Mouse (Mus musculus) mature B cell (primary cell): Measurements from ENCODE around the gene Cox14.
"Not testable (repeated sequence)": the region's sequence is repeated elsewhere in the genome, so short reads cannot be mapped to it uniquely, and the experiment has no call there.

ENCODE experiments used
- in situ Hi-C: fragments of 300-500 bp; cut with MboI; formaldehyde crosslinking; loops from 2 replicates; pipeline ENCODE4 v1.14.3; 2019

Gene Cox14

DNA sequence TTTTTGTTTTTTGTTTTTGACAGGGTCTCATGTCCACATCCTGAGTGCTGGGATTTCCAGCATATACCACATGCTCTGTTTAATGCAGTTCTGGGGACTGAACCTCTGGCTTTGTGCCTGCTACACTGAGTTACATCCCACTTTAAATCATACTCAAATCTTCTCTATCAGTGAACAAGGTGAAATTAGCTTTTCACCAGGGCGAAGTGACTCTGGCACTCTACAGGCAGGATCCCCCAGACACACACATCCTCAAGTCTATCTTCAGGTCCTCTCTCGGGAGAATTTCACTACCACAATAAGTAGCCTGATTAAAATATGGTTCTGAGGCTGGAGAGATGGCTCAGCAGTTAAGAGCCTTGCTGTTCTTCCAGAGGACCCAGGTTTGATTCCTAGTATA lies 1.1 kb downstream of the Cox14 start:
- in situ Hi-C loops = no loop called here

DNA sequence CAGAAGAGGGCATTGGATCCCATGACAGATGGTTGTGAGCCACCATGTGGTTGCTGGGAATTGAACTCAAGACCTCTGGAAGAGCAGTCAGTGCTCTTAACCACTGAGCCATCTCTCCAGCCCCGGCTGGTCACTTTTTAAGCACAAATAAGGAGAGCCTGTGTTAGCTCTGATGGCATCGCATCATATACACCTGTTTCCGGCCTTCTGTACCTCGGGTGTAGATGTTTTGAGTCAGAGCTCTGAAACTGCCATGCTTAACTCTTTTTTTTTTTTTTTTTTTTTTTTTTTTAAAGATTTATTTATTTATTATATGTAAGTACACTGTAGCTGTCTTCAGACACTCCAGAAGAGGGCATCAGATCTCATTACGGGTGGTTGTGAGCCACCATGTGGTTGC lies 1.6 kb downstream of the Cox14 start:
- in situ Hi-C loops = not testable (repeated sequence)

DNA sequence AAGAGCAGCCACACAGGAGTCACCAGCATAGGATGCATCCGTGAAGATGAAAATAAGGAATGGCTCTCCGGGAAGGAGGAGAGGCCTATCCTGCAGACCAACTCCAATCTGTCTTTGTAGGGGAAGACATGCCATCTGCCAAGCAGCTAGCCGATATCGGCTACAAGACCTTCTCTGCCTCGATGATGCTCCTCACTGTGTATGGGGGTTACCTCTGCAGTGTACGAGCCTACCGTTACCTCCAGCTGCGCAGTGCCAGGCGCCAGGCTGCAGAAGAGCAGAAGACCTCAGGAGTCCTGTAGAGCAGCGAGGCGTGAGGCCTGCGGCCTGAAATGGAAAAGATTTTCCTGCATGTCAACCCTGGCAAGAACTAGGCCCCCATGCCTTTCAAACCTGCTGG lies 2.1 kb downstream of the Cox14 start:
- in situ Hi-C loops = no loop called here

DNA sequence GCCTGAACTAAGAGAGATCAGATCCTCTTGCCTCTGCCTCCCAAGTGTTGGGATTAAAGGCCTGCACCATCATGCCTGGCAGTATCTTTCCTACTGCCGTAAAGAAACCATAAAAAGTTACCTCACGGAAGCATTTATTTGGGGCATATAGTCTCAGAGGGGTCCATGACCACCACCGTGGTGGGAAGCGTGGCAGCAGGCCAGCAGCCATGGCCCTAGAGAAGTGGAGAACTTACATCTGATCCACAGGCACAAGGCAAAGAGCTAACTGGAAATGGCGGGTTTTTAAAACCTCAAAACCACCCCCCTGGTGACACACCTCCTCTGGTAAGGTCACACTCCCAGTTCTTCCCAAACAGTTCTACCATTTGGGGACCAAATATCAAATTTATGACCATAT lies 2.8 kb downstream of the Cox14 start:
- in situ Hi-C loops = no loop called here

DNA sequence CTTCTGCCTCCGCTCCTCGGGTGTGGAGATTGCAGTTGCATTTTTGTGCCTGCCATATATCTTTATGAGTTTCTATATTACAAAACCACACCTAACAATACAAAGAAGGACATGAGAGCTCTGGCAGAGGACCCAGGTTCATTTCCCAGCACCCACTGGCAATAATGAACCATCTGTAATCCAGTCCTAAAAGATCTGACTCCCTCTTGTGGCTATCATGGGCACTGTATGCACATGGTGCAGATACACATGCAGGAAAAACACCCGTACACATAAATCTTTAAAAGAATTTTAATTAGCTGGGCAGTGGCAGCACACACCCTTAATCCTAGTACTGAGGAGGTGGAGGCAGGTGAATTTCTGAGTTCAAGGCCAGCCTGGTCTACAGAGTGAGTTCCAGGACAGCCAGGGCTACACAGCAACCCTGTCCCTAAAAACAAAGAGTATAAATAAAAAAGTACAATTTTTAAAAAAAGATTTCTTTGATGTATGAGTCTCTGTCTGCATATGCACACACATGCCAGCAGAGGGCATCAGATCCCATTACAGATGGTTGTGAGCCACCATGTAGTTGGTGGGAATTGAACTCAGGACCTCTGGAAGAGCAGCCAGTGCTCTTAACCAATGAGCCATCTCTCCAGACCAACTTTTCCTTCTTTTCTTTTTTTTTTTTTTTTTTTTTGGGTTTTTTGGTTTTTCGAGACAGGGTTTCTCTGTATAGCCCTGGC lies 3.8 kb downstream of the Cox14 start:
- in situ Hi-C loops = no loop called here

DNA sequence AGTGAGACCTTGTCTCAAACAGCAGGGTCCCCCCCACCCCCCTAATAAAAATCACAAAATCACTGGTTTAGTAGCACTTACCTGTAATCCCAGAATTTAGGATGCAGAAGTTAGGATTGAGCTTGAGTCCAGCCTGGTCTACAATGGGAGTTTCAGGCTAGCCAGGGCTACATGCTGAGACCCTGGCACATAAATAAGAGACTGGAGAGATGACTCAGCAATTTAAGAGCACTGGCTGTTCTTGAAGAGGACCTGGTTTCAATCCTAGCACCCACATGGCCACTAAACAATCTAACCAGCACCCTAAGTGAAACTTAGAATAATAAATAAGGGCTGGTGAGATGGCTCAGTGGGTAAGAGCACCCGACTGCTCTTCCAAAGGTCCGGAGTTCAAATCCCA lies 5.7 kb downstream of the Cox14 start:
- in situ Hi-C loops = no loop called here

DNA sequence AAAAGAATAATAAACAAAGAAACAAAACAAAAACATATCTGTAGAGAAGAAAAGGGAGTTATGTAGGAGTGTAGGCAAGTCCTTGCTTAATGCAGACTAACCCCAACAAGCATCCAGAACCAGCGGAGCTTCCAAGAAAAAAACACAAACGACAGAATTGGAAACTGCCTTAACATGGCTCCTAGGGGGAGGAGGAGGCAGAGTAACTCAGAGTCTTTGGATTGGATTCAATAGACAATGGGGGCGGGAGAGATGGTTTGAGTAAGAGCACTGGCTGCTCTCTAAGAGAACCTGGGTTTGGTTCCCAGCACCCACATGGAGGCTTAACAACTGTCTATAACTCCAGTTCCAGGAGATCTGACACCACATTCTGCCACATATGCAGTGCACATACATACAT lies 6.3 kb downstream of the Cox14 start:
- in situ Hi-C loops = no loop called here

DNA sequence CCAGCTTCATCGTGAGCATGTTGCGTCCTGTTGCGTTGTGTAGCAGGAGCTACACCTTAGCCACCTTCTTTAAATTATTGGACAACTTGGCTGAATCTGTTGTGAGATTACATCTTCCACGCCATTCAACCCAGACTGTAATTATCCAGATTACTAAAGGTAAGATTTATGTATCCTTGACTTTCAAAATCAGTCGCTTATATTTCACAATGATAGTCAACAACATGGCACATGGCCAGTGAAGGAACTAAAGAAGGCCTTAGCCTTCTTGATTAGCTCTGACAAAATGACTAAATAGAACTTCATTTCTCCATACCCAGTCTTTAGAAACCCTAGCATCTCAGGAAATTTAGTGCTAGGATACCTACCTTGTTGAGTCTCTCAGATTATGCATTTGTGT lies 7.8 kb downstream of the Cox14 start:
- in situ Hi-C loops = no loop called here

DNA sequence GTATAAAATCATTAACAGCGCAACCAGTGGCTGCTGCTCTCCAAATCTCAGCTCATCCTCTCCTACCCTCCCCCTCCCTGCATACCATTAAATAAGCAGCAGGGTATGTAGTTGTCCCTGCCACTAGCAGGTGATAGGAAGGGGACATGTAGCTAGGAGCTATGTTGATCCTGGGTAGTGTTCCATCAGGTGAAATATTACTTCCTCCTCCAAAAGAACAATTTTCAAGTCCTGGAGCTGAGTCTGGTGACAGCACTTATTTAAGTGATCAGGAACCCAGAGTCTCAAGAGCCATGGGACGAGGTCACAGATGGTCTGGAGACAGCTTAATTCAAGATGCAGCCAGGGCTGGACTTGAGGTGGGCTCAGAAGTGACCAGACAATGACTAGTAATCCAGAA lies 10.2 kb downstream of the Cox14 start:
- in situ Hi-C loops = no loop called here

DNA sequence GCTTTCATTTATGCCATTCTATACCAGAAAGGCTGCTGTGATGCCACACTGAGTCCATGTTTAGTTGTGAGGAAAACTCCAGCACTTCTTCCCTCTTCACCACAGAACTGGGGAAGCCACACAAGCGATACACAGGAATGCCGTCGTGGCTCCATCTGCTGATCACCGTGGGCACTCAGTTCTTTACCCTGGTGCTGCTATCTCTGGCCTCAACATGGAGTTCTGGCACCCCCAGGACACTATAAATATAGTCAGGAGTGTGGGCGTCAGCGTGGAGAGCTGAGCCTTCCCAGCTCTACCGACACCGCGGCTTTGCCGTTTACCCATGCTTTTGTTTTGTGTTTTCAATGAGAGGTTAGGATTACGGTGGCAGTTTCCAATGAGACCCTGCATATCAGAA lies 11.3 kb downstream of the Cox14 start:
- in situ Hi-C loops = no loop called here

DNA sequence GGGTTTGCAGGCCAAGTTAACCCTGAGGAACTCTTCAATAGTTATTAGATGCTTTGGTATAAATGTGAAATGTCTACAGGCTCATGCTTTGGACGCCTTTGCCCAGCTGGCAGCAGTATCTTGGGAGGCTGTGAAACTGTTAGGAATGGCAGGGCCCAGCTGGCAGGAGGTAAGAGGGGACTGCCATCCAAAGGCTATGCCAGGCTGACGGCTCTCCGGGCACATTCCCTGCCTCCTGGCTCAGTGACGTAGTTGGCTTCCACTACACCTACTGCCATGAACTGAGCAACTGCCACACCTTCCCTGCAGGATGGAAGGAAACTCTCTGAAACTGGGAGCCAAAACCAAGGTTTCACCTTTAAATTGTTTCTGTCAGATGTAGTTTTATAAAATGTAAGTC lies 14.8 kb downstream of the Cox14 start:
- in situ Hi-C loops = no loop called here

DNA sequence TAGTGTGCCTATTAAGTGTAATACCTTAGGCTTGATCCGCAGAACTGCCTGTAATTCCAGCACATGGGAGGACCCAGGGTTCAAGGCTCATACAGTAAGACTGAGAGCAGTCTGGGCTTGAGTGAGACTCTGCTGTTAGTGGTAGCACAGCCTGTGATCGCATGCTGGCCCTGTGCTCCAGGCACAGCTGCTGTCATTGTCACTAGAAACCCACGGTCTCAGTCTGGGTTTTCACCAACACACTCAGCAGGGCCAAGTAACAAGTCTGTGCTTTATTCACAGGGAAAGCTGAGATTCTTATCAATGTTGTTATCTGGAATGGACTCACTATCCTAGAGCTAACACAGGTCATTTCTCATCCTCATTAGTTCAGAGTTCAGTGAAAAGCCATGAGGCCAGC lies 28.8 kb downstream of the Cox14 start:
- in situ Hi-C loops = no loop called here

DNA sequence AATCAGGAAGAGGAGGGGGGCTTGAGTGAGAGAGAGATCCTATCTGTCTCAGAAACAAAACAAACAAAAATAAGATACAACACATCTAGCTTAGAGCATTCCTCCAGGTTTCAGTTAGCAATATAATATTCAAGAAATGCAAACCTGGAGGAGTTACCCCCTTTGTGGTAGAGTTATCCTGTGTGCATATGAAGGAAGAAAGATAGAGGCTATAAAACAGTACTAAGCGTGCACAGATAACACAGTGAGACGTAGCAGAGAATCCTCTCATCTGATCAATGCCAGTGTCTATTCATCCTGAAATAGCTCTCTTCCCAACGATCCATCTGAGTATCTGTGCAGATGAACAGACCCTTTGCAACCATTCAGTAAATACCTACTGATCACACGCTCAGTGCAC lies 42.0 kb downstream of the Cox14 start:
- in situ Hi-C loops = no loop called here

DNA sequence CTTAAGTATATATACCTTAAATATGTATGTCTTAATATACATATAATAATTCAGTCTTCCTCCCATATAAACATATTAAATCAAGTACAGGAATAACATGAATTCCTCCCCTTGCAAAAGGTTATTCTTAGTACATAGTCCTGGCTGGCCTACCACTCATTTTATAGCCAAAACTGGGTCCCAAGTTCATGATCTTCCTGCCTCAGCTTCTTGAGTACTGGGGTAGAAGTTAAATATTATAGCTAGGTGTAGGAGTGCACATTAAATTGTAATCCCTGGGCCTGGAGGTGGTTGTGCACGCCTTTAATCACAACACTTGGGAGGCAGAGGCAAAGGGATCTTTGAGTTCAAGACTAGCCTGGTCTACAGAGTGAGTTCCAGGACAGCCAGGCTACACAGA lies 43.3 kb downstream of the Cox14 start:
- in situ Hi-C loops = no loop called here

DNA sequence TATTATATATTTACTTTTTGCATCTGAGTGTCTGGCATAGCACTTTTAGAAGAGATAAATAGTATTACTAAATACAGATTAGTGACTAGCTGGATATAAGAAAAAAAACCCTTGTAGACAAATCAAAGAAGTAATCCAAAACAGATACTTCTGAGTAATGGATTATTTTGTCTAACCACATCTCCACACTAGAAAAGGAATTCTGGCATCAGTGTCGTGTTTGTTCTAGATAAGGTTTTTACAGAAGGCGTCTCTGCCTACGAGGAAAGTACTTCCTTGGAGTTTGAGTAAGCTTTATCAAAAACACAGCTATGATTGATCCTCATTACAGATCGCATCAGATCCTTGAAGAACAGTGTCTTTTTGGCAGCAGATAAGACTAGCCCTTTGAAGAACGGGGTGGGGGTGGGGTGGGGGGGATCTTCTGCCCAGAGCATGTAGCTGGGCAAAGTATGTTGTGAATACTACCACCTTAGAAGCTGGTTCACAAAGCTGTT lies 45.6 kb downstream of the Cox14 start:
- in situ Hi-C loops = loop anchor here (5.0 kb wide), 1 partner anchor 49 kb away; no protein-coding TSS in a partner anchor

DNA sequence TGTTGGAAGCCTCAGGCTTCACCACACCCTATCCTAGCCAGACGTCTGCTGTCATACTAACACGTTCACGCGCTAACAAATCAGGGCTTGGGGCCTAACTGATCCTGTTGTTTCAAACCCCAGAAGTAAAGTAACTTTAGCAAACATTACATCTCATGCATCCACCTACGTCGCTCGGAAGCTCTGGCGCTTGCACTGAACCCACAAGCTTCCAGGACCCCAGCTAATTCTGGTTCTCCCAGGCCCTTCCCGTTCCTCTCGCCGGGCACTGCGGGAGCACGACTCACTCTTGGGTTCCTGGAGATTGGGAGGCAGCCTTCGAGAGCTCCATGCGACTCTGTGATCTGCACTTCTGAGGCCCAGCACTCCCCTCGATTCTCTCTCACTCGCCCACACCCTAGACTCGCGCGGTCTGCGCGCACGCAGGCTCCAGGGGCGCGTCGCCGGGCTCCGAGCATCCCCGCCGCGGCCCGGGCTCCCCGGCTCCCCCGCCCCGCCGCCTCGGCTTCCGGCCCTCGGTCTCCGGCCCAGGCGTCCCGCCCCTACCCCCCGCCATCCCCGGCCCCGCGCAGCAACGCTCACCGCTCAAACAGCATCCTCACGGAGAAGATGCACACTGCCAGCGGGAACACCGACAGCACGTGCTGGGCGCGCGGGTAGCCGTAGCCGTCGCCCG lies 46.3 kb downstream of the Cox14 start:
- in situ Hi-C loops = loop anchor here (5.0 kb wide), 1 partner anchor 49 kb away; no protein-coding TSS in a partner anchor

DNA sequence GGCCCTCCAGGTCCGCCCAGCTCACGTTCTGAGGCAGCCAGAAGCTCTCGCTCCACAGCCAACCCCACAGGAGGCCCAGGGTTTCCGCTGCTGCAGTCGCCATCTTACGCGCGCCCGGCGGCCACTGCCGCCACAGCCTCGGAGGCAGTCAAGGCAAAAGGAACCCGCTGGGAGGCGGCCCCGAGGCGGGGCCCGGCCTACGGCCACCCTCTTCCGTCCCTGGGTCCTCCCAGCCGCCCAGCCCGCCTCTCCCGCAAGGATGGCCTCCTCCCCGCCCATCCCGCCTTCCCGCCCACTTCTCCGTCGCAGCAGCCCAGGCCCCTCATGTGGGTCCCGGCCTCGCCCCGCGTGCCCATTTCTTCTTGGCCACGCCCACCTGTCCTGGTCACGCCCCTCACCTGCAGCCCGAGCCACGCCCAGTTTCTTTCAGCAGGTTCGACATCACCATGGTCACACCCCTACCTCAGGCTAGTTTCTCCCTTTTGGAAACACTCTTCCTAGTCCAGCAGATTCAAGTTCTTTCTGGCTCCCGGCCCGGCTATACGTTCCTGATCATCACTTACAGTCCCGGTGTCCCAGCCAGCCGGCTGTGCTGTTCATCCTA lies 47.0 kb downstream of the Cox14 start:
- in situ Hi-C loops = loop anchor here (5.0 kb wide), 1 partner anchor 50 kb away; no protein-coding TSS in a partner anchor

DNA sequence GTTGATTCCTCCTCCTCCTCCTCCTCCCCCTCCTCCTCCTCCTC lies 47.3 kb downstream of the Cox14 start, which contains the start of gene Cers5:
Cers5 (minus strand) TSS at position 5 of the 44 bp plus-strand sequence.
- in situ Hi-C loops = loop anchor here (5.0 kb wide), 1 partner anchor 50 kb away; no protein-coding TSS in a partner anchor

DNA sequence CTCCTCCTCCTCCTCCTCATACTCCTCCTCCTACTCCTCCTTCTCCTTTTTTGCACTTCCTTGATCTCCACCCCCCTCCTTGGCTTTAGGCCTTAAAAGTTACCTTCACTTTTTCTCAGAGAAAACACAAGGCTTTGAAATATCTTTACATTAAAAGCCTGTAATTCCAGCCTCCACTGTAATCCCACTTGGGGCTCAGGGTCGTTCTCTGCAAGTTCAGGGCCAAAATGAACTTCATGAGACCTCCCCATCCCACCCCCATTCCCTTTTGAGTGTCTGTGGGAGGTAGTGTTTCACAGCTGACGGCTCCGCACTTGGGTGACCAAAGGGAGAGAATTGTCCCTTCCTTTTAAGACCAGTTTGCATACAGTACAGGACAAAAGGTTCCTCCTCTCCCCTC lies 47.5 kb downstream of the Cox14 start:
- in situ Hi-C loops = loop anchor here (5.0 kb wide), 1 partner anchor 51 kb away; no protein-coding TSS in a partner anchor
